Mouse (Mus musculus) midbrain, embryonic 12.5 days (tissue): ENCODE data around the gene Txnrd3. TPM values are rescaled to one million over a fixed set of nuclear protein-coding genes. Genes with fewer than 3 reads are reported as not detected.

Experiments used
- ATAC-seq: fragments of 200-750 bp; cut with Nextera tagmentation; 2 replicates; pipeline ENCODE4 v1.8.0; 2017; ENCODE audit warnings: low read depth, moderate TSS enrichment, moderate library complexity; ENCODE audit not compliant: low FRiP score
- H3K27ac ChIP-seq: fragments of 300-500 bp; sonication (generic); replicated peaks from 2 replicates; pipeline ENCODE4 v1.5.1; 2016; ENCODE audit warnings: mild to moderate bottlenecking
- H3K27me3 ChIP-seq: fragments of 300-500 bp; sonication (generic); 2 replicates; pipeline ENCODE4 v1.6.1; 2016; ENCODE audit warnings: mild to moderate bottlenecking
- H3K36me3 ChIP-seq: fragments of 300-500 bp; sonication (generic); 2 replicates; pipeline ENCODE4 v1.6.1; 2016
- H3K4me1 ChIP-seq: fragments of 300-500 bp; sonication (generic); 2 replicates; pipeline ENCODE4 v1.6.1; 2016
- H3K4me2 ChIP-seq: fragments of 300-500 bp; sonication (generic); replicated peaks from 2 replicates; pipeline ENCODE4 v1.6.1; 2016; ENCODE audit warnings: mild to moderate bottlenecking, moderate library complexity
- H3K4me3 ChIP-seq: fragments of 300-500 bp; sonication (generic); 2 replicates; pipeline ENCODE4 v1.5.1; 2016; ENCODE audit warnings: mild to moderate bottlenecking
- H3K9ac ChIP-seq: fragments of 300-500 bp; sonication (generic); replicated peaks from 2 replicates; pipeline ENCODE4 v1.6.1; 2016; ENCODE audit warnings: mild to moderate bottlenecking, moderate library complexity
- H3K9me3 ChIP-seq: fragments of 300-500 bp; sonication (generic); 2 replicates; pipeline ENCODE4 v1.6.1; 2016; ENCODE audit warnings: mild to moderate bottlenecking
- WGBS: fragments of 180-500 bp; shearing (Covaris S2); methylation state at CpG from one replicate; pipeline ENCODE4 v1.1.7; 2016; 5-methylcytosine and 5-hydroxymethylcytosine counted together
- polyA plus RNA-seq: library from polyadenylated mRNA; unstranded; fragments of >200 nt; fragmentation: Nextera tagmentation; extraction: Ambion mirVana; gene quantifications from 2 replicates; pipeline ENCODE4 v1.2.1, GENCODE M21; 2016

Txnrd3 gene
- polyA plus RNA-seq, 1 experiment from 2014 or later = 14.1 TPM

GRCm38 (mm10) chr6:89658931-89659330, 15.1 kb downstream of the Txnrd3 start:
- no peaks in the 10 kb centered on the region for H3K27me3 ChIP-seq
- no peak overlapping the region for H3K4me2 ChIP-seq
- H3K9ac ChIP-seq = no peak overlapping the region
- 82% methylated on average over 6 of the region's 6 CpGs for WGBS
- no peak overlapping the region for H3K4me3 ChIP-seq
- no peak overlapping the region for H3K27ac ChIP-seq
- no peak for ATAC-seq
- no peaks in the 10 kb centered on the region for H3K4me1 ChIP-seq
- peaks cover 7% of the 10 kb centered on the region; the same call in 1 of the 2 replicates for H3K36me3 ChIP-seq
- H3K9me3 ChIP-seq = no peaks in the 10 kb centered on the region

GRCm38 (mm10) chr6:89659692-89660423, 16.1 kb downstream of the Txnrd3 start:
- no peaks in the 10 kb centered on the region for H3K4me1 ChIP-seq
- no peak for ATAC-seq
- no peak overlapping the region for H3K27ac ChIP-seq
- H3K9ac ChIP-seq = no peak overlapping the region
- no peaks in the 10 kb centered on the region for H3K9me3 ChIP-seq
- H3K36me3 ChIP-seq = peaks cover 15% of the 10 kb centered on the region; the same call in 1 of the 2 replicates
- WGBS = 27% methylated on average over 7 of the region's 7 CpGs
- H3K4me2 ChIP-seq = no peak overlapping the region
- H3K27me3 ChIP-seq = no peaks in the 10 kb centered on the region
- no peak overlapping the region for H3K4me3 ChIP-seq

GRCm38 (mm10) chr6:89660490-89660889, 16.7 kb downstream of the Txnrd3 start:
- 67% methylated on average over 1 of the region's 1 CpGs for WGBS
- H3K9me3 ChIP-seq = no peaks in the 10 kb centered on the region
- no peaks in the 10 kb centered on the region for H3K4me1 ChIP-seq
- H3K4me3 ChIP-seq = no peak overlapping the region
- H3K4me2 ChIP-seq = no peak overlapping the region
- no peaks in the 10 kb centered on the region for H3K27me3 ChIP-seq
- no peak overlapping the region for H3K9ac ChIP-seq
- H3K27ac ChIP-seq = no peak overlapping the region
- no peak for ATAC-seq
- peaks cover 15% of the 10 kb centered on the region; the same call in 1 of the 2 replicates for H3K36me3 ChIP-seq

- 89% methylated on average over 3 of the region's 3 CpGs for WGBS
- ATAC-seq = no peak
- no peak overlapping the region for H3K4me3 ChIP-seq
Measured at GRCm38 (mm10) chr6:89662521-89662920, 18.7 kb downstream of the Txnrd3 start.

GRCm38 (mm10) chr6:89665155-89665554, 21.4 kb downstream of the Txnrd3 start:
- no peaks in the 10 kb centered on the region for H3K27me3 ChIP-seq
- no peaks in the 10 kb centered on the region for H3K4me1 ChIP-seq
- H3K27ac ChIP-seq = no peak overlapping the region
- no peak overlapping the region for H3K4me2 ChIP-seq
- WGBS = 41% methylated on average over 8 of the region's 8 CpGs
- peaks cover 15% of the 10 kb centered on the region; the same call in 1 of the 2 replicates for H3K36me3 ChIP-seq
- no peak overlapping the region for H3K9ac ChIP-seq
- no peak overlapping the region for H3K4me3 ChIP-seq
- H3K9me3 ChIP-seq = no peaks in the 10 kb centered on the region
- no peak for ATAC-seq

More at GRCm38 (mm10) chr6:89662521-89662920, 18.7 kb downstream of the Txnrd3 start:
- Histone ChIP-seq H3K27me3 (no peaks in the 10 kb centered on the region), H3K9ac (no peak overlapping the region), H3K9me3 (no peaks in the 10 kb centered on the region), H3K27ac (no peak overlapping the region), H3K4me1 (no peaks in the 10 kb centered on the region), H3K4me2 (no peak overlapping the region), H3K36me3 (peaks cover 15% of the 10 kb centered on the region; the same call in 1 of the 2 replicates)

GRCm38 (mm10) chr6:89665667-89666066, 21.9 kb downstream of the Txnrd3 start:
- no peak overlapping the region for H3K27ac ChIP-seq
- H3K27me3 ChIP-seq = no peaks in the 10 kb centered on the region
- no peaks in the 10 kb centered on the region for H3K9me3 ChIP-seq
- H3K4me1 ChIP-seq = no peaks in the 10 kb centered on the region
- no peak for ATAC-seq
- no peak overlapping the region for H3K4me3 ChIP-seq
- no peak overlapping the region for H3K4me2 ChIP-seq
- H3K36me3 ChIP-seq = peaks cover 15% of the 10 kb centered on the region; the same call in 1 of the 2 replicates
- WGBS = 79% methylated on average over 7 of the region's 7 CpGs
- no peak overlapping the region for H3K9ac ChIP-seq

- Histone ChIP-seq H3K36me3 (peaks cover 17% of the 10 kb centered on the region; the same call in 1 of the 2 replicates), H3K27ac (no peak overlapping the region), H3K9ac (no peak overlapping the region), H3K27me3 (no peaks in the 10 kb centered on the region), H3K9me3 (no peaks in the 10 kb centered on the region), H3K4me3 (no peak overlapping the region), H3K4me1 (no peaks in the 10 kb centered on the region), H3K4me2 (no peak overlapping the region)
- WGBS = 94% methylated on average over 3 of the region's 3 CpGs
- no peak for ATAC-seq
Measured at GRCm38 (mm10) chr6:89666976-89667375, 23.2 kb downstream of the Txnrd3 start.

- Histone ChIP-seq H3K4me1 (no peaks in the 10 kb centered on the region), H3K36me3 (peaks cover 11% of the 10 kb centered on the region), H3K4me3 (no peak overlapping the region), H3K27me3 (no peaks in the 10 kb centered on the region), H3K4me2 (no peak overlapping the region), H3K9ac (no peak overlapping the region), H3K27ac (no peak overlapping the region), H3K9me3 (no peaks in the 10 kb centered on the region)
- no peak for ATAC-seq
- 89% methylated on average over 6 of the region's 6 CpGs for WGBS
Measured at GRCm38 (mm10) chr6:89669556-89669955, 25.8 kb downstream of the Txnrd3 start.

- WGBS = 78% methylated on average over 6 of the region's 6 CpGs
- ATAC-seq = no peak
- H3K36me3 ChIP-seq = peaks cover 20% of the 10 kb centered on the region
- no peaks in the 10 kb centered on the region for H3K27me3 ChIP-seq
- no peak overlapping the region for H3K9ac ChIP-seq
- H3K27ac ChIP-seq = no peak overlapping the region
- H3K4me2 ChIP-seq = no peak overlapping the region
- H3K9me3 ChIP-seq = no peaks in the 10 kb centered on the region
- no peak overlapping the region for H3K4me3 ChIP-seq
- H3K4me1 ChIP-seq = no peaks in the 10 kb centered on the region
Measured at GRCm38 (mm10) chr6:89671431-89671830, 27.6 kb downstream of the Txnrd3 start.

GRCm38 (mm10) chr6:89672641-89673040, 28.9 kb downstream of the Txnrd3 start:
- Histone ChIP-seq H3K27ac (no peak overlapping the region), H3K36me3 (peaks cover 21% of the 10 kb centered on the region), H3K4me2 (no peak overlapping the region), H3K9ac (no peak overlapping the region), H3K9me3 (no peaks in the 10 kb centered on the region), H3K4me1 (no peaks in the 10 kb centered on the region), H3K27me3 (no peaks in the 10 kb centered on the region), H3K4me3 (no peak overlapping the region)
- WGBS = 84% methylated on average over 7 of the region's 7 CpGs
- ATAC-seq = no peak

GRCm38 (mm10) chr6:89673135-89673780, 29.5 kb downstream of the Txnrd3 start:
- Histone ChIP-seq H3K9me3 (no peaks in the 10 kb centered on the region), H3K36me3 (peaks cover 21% of the 10 kb centered on the region), H3K4me2 (no peak overlapping the region), H3K27ac (no peak overlapping the region), H3K27me3 (no peaks in the 10 kb centered on the region), H3K9ac (no peak overlapping the region), H3K4me3 (no peak overlapping the region), H3K4me1 (no peaks in the 10 kb centered on the region)
- no peak for ATAC-seq
- WGBS = 93% methylated on average over 11 of the region's 11 CpGs

- Histone ChIP-seq H3K9ac (no peak overlapping the region), H3K4me2 (no peak overlapping the region), H3K36me3 (peaks cover 17% of the 10 kb centered on the region; the same call in 1 of the 2 replicates), H3K4me1 (no peaks in the 10 kb centered on the region), H3K27me3 (no peaks in the 10 kb centered on the region), H3K4me3 (no peak overlapping the region), H3K27ac (no peak overlapping the region), H3K9me3 (no peaks in the 10 kb centered on the region)
- ATAC-seq = no peak
- 72% methylated on average over 4 of the region's 4 CpGs for WGBS
Measured at GRCm38 (mm10) chr6:89678522-89678921, 34.7 kb downstream of the Txnrd3 start.
